Mouse (Mus musculus) layer of hippocampus, postnatal 36 days (tissue): ENCODE data around the gene Surf4. TPM values are rescaled to one million over a fixed set of nuclear protein-coding genes. Genes with fewer than 3 reads are reported as not detected.

Source experiments
- DNase-seq, 2 experiments: peaks; one replicate each; pipeline ENCODE4 v3.0.0; 2022
- total RNA-seq, 2 experiments: library from RNA; stranded (reverse); gene quantifications; 2 replicates each; pipeline ENCODE4 v1.2.3; 2021

The Surf4 gene
- 10 to 100 TPM; 59.0 to 59.6 TPM for total RNA-seq

- DNase-seq, result peak; percentile 90 to 91
These were observed at the start of gene Surf4, which contains the start of gene Stkld1 for GRCm38 (mm10) chr2:26933304-26934055. Surf4 (minus strand) TSS chr2:26933928. Stkld1 (plus strand) TSS chr2:26934047.

DNA sequence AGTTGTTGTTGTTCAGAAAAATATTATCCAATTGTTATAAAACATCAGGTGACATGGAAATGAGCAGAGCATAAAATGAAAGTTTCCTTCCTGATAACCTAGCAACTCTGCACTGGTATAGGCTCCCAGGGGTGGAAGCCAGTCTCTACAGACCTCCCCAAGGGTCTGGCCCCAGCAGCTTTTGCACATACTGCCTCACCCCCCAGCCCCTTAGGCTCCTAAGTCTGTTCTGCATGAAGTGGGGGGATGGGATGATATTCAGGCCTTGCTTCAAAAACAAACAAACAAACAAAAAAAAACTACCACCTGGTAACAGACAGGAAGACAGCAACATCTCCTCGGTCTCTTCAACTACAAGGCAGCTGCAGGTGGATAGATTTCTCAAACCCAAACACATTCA, 46.6 kb upstream of the Surf4 start:
- DNase-seq, result no peak

- no peak for DNase-seq
These were observed 40.2 kb upstream of the Surf4 start for GRCm38 (mm10) chr2:26973960-26974359.

- no peak for DNase-seq
These were observed 39.4 kb upstream of the Surf4 start, which contains the start of gene Adamts13 for GRCm38 (mm10) chr2:26973116-26973515. Adamts13 (plus strand) TSS chr2:26973416.

DNA sequence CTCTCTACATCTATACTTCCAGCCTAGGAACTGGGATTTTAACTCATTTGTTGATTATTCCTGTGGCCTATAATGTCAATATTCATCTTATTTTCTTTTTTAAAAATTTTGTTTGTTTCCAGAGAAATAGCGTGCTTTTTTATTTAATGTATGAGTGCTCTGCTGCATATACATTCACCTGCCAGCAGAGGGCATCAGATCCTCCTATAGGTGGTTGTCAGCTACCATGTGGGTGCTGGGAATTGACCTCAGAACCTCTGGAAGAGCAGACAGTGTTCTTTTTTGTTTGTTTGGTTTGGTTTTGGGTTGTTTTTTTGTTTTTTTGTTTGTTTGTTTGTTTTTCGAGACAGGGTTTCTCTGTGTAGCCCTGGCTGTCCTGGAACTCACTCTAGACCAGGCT, 33.5 kb upstream of the Surf4 start:
- DNase-seq, result no peak

- DNase-seq, result no peak
These were observed 31.1 kb upstream of the Surf4 start for GRCm38 (mm10) chr2:26964724-26965370.

GRCm38 (mm10) chr2:26963923-26964723, 30.4 kb upstream of the Surf4 start, which contains the start of gene Rexo4:
Rexo4 (minus strand) TSS chr2:26964386.
- peak; percentile 93 to 94 for DNase-seq

GRCm38 (mm10) chr2:26960756-26961155, 27.0 kb upstream of the Surf4 start:
- no peak for DNase-seq

DNA sequence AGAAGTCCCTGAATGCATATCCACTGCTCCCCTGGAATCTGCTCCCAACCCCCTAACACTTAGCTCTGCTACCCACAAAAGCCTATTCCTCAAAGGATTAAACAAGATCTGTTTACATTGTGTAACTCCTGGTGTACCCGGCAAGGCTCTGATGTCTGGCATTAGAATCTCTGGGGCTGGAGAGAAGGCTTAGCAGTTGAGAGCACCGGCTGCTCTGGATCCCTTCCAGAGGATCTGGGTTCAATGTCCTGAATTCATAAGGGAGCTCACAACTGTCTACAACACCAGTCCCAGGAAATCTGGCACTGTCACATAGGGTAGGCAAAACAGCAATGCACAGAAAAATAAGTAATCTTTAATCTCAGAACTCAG, 23.7 kb upstream of the Surf4 start:
- no peak for DNase-seq

DNA sequence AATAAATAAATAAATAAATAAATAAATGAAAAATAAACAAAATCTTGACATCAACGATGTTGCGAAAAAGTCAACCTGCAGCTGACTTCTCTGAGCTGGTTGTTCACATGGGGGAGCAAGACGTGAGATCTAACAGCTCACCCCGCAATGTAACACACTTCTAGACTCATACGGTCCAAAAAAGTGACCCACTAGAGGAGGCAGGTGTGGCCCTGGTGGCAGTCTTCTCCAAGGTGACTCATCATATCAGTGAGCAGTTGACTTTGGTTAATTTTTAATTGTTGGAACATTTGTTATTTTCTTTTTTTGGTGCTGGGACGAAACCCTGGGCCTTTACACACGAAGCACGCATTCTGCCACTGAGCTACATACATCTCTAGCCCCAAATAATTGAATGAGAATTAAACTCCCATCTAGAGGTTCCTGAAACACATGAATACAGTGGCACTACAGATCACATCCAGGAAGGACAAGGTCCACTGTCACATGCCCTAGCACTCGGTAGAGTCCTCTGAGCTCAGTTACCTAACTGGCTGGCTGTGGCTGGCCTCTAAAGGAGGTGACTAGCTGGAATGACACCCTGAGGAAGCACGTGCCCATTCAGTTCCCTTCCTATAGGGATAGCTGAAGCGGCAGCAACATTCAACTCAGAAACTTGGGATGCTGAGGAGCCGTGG, 23.2 kb upstream of the Surf4 start:
- DNase-seq, result no peak

GRCm38 (mm10) chr2:26954735-26955395, 21.1 kb upstream of the Surf4 start:
- no peak for DNase-seq

DNA sequence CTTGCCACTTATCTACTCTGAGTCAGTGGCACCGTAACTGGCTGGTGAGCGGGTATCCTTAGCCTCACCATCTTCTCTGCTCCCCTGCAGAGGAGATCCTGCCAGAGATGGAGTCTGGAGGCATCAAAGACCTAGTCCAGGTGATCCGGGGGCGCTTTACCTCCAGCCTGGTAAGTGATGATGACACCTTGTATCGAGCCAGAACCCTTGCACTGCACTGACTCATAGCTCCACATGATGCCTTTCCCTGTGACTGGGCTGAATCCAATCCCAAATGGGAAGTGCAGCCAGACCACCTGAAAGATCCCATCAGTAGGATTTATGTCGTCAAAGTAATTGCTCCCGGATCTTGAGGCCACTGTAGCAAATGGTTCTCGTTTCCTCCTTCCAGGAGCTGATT, 19.1 kb upstream of the Surf4 start:
- no peak for DNase-seq

DNA sequence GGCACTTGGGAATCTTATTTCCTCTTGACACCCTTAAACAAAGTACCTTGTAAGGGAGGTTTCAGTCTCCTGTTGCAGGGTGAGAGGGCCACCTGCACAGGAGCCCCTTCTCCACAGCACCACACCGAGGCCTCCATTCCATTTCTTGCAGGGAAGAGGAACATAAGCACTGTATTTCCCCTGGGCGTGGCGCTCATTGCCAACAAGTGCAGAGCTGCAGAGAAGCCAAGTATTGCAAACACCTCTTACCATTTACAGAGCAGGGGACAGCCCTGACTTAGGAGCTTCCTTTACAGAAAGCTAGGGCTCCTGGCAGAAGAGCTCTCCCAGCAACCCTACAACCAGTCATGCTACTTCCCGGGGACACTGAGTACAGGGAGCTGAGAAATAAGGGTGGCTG, 18.5 kb upstream of the Surf4 start:
- DNase-seq, result no peak

DNA sequence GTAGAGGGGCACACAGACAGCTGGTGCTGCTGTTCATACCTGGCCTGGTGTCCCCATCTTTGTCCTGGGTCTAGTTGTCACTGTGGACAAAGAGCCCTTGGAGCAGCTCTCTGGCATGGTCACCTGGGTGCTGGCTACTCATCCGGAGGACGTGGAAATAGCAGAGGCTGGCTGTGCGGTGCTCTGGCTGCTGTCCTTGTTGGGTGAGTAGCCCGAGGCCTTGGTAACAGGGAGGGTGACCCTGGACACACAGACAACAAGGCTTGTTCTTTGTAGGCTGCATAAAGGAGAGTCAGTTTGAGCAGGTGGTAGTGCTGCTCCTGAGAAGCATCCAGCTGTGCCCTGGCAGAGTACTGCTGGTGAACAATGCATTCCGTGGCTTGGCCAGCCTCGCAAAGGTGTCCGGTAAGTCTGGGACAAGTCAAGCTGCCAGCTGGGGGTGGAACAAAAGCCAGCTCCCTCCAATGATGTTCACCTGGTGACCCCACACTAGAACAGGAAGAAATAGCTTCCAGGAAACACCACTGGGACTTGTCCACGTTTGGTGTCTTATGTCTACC, 17.7 kb upstream of the Surf4 start:
- DNase-seq, result no peak

GRCm38 (mm10) chr2:26950411-26950810, 16.7 kb upstream of the Surf4 start:
- no peak for DNase-seq

DNA sequence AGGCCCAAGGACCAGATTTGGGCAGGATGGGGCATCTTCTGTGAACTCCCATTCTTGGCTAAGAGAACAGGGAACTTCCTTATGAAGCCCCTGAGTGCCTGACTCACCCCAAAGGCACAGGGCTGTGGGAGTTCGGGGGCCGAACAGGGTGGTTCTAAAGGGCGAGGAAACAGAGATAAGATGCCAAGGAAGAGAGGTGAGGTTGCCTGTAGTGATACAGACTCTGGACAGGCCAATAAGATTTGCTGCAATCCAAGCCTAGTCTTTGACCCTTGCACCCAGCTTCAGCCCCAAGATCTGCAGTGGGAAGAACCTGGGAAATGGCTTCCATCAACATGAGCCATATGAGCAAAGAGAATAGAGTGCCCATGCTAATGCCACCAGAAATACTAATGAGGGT, 9.5 kb upstream of the Surf4 start:
- no peak for DNase-seq

- DNase-seq, result no peak
These were observed 7.8 kb upstream of the Surf4 start for GRCm38 (mm10) chr2:26941539-26941938.

DNA sequence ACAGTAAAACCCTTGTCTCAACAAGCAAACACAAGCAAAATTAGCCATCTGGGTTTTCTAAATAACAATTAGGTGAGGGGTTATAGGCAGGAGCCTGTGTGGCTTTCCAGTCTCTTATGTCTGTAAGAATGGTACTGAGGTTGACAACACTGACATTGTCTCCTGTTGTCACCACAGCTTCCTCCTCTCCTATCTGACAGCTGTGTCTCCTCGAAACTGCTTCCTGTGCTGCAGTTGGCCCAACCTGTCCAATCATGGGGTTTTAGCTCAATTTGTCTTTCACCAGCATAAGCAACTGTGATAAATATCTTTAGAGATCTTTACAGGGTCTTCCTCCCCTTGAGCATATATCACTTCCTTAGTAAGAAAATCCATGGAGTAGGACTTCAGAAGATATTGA, 2.7 kb upstream of the Surf4 start:
- DNase-seq, result no peak

DNA sequence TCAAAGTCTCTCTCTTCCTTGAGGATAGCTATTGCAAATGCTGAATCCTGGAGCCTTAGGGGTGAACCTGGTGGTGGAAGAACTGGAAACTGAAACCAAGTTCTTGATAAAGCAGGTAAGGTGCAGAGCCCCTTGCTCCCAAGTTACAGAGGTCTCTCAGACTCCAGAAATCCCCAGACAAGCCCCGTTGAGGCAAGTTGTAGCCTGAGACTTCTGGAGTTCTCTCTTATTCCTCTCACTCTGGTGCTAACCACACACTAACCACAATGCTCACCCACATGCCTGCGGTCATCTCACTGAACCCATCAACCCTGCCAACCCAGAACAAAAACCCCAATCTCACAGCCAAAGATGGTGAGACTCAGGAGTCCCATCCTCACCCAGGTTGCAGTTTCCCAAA, 1.6 kb upstream of the Surf4 start:
- DNase-seq, result no peak

DNA sequence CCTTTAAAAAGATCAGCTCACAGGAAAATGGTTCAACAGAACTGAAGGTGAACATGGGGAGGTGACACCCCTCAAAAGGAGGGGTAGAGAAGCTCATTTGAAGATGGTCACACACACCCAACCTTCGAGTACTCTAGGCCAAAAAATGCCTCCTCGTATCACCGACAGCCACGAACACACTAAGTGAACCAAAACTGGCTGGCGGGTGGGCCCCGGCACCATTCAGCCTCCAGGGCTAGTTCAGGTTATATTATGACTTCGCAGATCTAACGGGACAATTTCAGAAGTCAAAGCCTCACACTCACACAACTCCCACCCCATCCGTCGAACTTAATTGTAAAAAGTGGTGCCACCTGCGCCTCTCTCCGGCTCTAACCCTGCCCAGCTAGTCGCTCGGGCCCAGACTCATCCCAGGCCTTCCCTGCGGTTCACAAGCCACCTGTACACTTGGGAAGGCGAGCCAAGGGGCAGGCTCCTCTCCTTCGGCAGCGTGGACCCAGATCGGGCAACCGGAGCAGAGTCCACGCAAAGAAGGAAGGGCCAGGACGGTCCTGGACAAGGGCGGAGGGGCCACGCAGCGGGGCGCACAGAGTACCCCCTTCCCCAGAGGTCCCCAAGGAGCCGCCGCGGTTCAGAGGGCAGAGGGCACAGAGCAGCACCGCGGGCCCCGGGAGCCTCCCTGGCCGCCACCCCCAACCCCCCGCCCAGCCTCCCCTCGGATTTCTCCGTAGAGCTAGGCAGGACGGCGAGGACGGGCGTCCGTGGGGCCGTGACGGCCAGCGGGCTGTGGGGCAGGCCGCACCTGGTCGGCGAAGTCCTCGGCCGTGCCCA, 1.0 kb downstream of the Surf4 start:
- no peak for DNase-seq

GRCm38 (mm10) chr2:26930390-26930789, 3.3 kb downstream of the Surf4 start:
- DNase-seq, result peak in 1 of 2 experiments; percentile 35
